Comparison of ENCODE assay signal across 8 mouse cellular contexts in genomic region chr11:6527256-6528185, GRCm38 (mm10). TPM values are rescaled to one million over a fixed set of nuclear protein-coding genes. Genes with fewer than 3 reads are reported as not detected.
DNase-seq lines count a peak whose midpoint lies in the region; ATAC-seq and TF ChIP-seq lines count a peak whose summit lies in the region.

No protein-coding gene starts in this region.

- H3K4me1 ChIP-seq in testis, adult 2 months (ENCODE audit: control insufficient read depth, insufficient read depth, low read length) = peaks cover 7% of the 10 kb centered on the region
- peaks cover 3% of the 10 kb centered on the region for H3K4me1 ChIP-seq in limb, embryonic 10.5 days
- H3K4me1 ChIP-seq in small intestine, adult 2 months (ENCODE audit: control insufficient read depth, insufficient read depth, insufficient read length, low read length) = no peaks in the 10 kb centered on the region

- TF ChIP-seq POLR2A in testis, adult 2 months (IDR thresholded peaks at IDR 0.05; ENCODE audit: control insufficient read depth, low read depth, low read length) = no peak
- TF ChIP-seq POLR2A in small intestine, adult 2 months (IDR thresholded peaks at IDR 0.05; ENCODE audit: low read depth, low read length) = no peak

- no peak for ATAC-seq in CD4-positive, CD25-positive, alpha-beta regulatory T cell, adult 4 months

- peak overlapping the region; percentile 98 for H3K4me3 ChIP-seq in testis, adult 2 months (ENCODE audit: control insufficient read depth, low read depth, low read length)
- peak overlapping the region; percentile 66 for H3K4me3 ChIP-seq in limb, embryonic 10.5 days
- peak overlapping the region; percentile 84 for H3K4me3 ChIP-seq in small intestine, adult 2 months (ENCODE audit: low read depth, low read length)

- WGBS in limb, embryonic 10.5 days = 19% methylated on average over 10 of the region's 10 CpGs
- WGBS in small intestine, adult 2 months = 5% methylated on average over 10 of the region's 10 CpGs

- no peaks in the 10 kb centered on the region; the same call in 1 of the 2 replicates for H3K36me3 ChIP-seq in testis, adult 2 months (ENCODE audit: control insufficient read depth, insufficient read depth, low read length)
- peaks cover 37% of the 10 kb centered on the region for H3K36me3 ChIP-seq in limb, embryonic 10.5 days
- H3K36me3 ChIP-seq in small intestine, adult 2 months (ENCODE audit: control insufficient read depth, insufficient read depth, low read length) = peaks cover 20% of the 10 kb centered on the region

- peak overlapping the region; percentile 94 for H3K27ac ChIP-seq in testis, adult 2 months (ENCODE audit: control insufficient read depth, insufficient read depth, low read depth, low read length)
- H3K27ac ChIP-seq in limb, embryonic 10.5 days = peak overlapping the region; percentile 85
- peak overlapping the region; percentile 67 for H3K27ac ChIP-seq in small intestine, adult 2 months (ENCODE audit: insufficient read depth, low read depth, low read length)

- no peaks in the 10 kb centered on the region for H3K9me3 ChIP-seq in limb, embryonic 10.5 days (replicated peaks)

- no peak for TF ChIP-seq CTCF in testis, adult 2 months (IDR thresholded peaks at IDR 0.05; ENCODE audit: control insufficient read depth, insufficient read depth, insufficient replicate concordance, low read depth, low read length)
- no peak for TF ChIP-seq CTCF in small intestine, adult 2 months (IDR thresholded peaks at IDR 0.05; ENCODE audit: extremely low read depth, insufficient read length, insufficient replicate concordance, low read depth, low read length)

- DNase-seq in CD4-positive, CD25-positive, alpha-beta regulatory T cell, adult 2 months (ENCODE audit: low read depth, low spot score) = peak; percentile 33
- no peak for DNase-seq in testis, postnatal 14 days (ENCODE audit: low spot score)
- DNase-seq in limb, embryonic 10.5 days (ENCODE audit: low spot score) = no peak
- DNase-seq in cerebellum, adult 18-20 months = no peak
- no peak for DNase-seq in thymus, adult 18-20 months

- no peaks in the 10 kb centered on the region for H3K27me3 ChIP-seq in testis, adult 2 months (ENCODE audit: control insufficient read depth, insufficient read depth, low read length)
- H3K27me3 ChIP-seq in limb, embryonic 10.5 days (ENCODE audit: low read depth, poor library complexity, severe bottlenecking) = no peaks in the 10 kb centered on the region
- H3K27me3 ChIP-seq in small intestine, adult 2 months (ENCODE audit: control insufficient read depth, insufficient read depth, low read length) = no peaks in the 10 kb centered on the region

RNA-seq across cellular contexts. Expression of gene Myo1g, which starts 6.8 kb away (rescaled TPM):
- polyA plus RNA-seq in CD4-positive, CD25-positive, alpha-beta regulatory T cell, adult 4 months (2017; shearing (Covaris generic)) = 100 to 1,000 TPM; 132 to 240 TPM
- 0.31 and 0.46 TPM in 2 replicates for polyA plus RNA-seq in testis, adult 2 months (2012; rRNA removed)
- 0.80 and 0.86 TPM in 2 replicates for polyA plus RNA-seq in limb, embryonic 10.5 days (2016; fragmentation: Nextera tagmentation; extraction: Ambion mirVana)
- polyA plus RNA-seq in small intestine, adult 2 months (2012; rRNA removed) = 9.8 and 15.5 TPM in 2 replicates

RNA-seq across cellular contexts. Expression of gene Ccm2, which starts 19.2 kb away (rescaled TPM):
- polyA plus RNA-seq in CD4-positive, CD25-positive, alpha-beta regulatory T cell, adult 4 months (2017; shearing (Covaris generic)) = 100 to 1,000 TPM; 203 to 260 TPM
- polyA plus RNA-seq in testis, adult 2 months (2012; rRNA removed) = 21.1 and 22.5 TPM in 2 replicates
- 125 and 132 TPM in 2 replicates for polyA plus RNA-seq in limb, embryonic 10.5 days (2016; fragmentation: Nextera tagmentation; extraction: Ambion mirVana)
- polyA plus RNA-seq in small intestine, adult 2 months (2012; rRNA removed) = 25.7 and 39.0 TPM in 2 replicates

RNA-seq across cellular contexts. Expression of gene Purb, which starts 51.8 kb away (rescaled TPM):
- polyA plus RNA-seq in CD4-positive, CD25-positive, alpha-beta regulatory T cell, adult 4 months (2017; shearing (Covaris generic)) = 10 to 100 TPM; 22.2 to 22.3 TPM
- polyA plus RNA-seq in testis, adult 2 months (2012; rRNA removed) = 5.6 and 6.0 TPM in 2 replicates
- polyA plus RNA-seq in limb, embryonic 10.5 days (2016; fragmentation: Nextera tagmentation; extraction: Ambion mirVana) = 15.9 and 17.9 TPM in 2 replicates
- 4.2 and 7.0 TPM in 2 replicates for polyA plus RNA-seq in small intestine, adult 2 months (2012; rRNA removed)
